Mouse (Mus musculus) hindlimb bud, embryonic 11.5 days (tissue): ENCODE data around the gene Myh10.

Source experiments
- DNase-seq: peaks from one replicate; pipeline ENCODE4 v3.0.0-alpha.2; 2012; ENCODE audit warnings: low read depth, low spot score; ENCODE audit errors: extremely low spot score

The Myh10 gene

DNA sequence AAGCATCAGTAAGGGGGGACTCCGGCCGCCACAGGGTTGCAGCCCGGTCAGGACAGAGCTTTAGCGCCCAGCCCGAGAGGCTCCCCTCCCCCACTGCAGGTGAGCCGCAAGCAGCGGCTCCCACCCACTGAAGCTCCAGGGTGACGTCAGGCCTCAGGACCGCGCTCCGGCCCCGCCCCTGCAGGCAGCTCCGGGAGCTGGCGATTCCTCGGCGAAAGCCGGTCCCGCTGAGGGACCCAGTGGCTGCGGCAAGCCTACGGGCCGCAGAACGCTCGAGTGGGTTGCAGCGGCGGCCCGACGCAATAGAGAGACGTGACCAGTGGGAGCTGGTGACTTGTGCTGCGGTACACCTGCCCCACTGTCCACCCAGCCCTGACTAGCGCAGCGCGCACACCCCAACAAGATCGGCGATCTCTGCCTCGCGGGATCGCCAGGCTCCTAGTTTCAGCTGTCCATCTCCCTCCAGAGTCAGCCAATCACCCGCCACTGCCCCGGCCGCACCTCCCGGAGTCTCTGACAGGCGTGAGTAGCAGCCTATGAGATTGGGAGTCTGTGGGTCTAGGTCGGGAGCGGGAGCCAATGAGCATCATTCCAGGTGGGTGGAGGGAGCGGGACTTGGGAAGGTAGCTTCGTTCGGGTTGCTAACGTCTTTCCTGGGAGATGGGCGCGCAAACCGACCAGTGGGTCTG is at the start of gene Myh10:
Gene Myh10, plus strand, starts transcription at position 239 of the 689 bp plus-strand sequence.
- peak; percentile 99 for DNase-seq

DNA sequence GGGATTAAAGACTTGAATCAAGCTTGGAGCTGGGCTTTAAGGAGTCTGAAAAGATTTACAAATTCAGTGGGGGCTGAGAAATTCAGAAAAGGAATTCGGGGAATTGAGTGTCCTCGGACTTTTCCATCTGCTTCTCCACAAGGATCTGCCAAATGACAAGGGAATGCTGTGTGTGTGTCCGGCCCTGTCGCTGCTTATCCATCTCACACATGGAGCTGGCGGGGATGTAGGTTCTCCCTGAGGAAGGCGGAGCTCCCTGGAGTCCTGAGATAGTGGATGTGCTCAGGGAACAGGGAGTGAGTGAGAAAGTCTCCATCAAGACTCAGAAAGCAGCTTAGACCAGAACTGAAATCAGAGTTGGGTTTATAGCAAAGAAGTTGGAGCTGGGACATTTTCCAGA is 46.6 kb upstream of the Myh10 start:
- no peak for DNase-seq

DNA sequence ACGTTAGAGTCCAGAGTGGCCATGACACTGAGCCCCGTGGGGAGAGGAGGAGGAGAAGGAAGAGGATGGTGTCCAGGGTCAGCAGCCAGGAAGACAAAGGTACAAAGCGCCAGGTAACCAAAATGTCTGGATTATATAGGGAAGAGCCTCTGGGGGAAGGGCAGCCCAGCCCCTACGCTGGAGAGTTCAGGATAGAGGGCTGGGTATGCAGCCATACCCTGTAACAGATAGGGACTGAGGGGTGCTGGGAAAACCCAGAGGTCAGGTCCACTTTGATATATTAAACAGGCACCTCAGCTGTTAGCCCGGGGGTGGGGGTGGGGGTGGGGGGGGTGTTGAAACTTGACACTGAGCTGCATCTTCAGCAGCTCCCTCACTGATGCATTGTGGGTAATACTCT is 43.6 kb upstream of the Myh10 start:
- no peak for DNase-seq

DNA sequence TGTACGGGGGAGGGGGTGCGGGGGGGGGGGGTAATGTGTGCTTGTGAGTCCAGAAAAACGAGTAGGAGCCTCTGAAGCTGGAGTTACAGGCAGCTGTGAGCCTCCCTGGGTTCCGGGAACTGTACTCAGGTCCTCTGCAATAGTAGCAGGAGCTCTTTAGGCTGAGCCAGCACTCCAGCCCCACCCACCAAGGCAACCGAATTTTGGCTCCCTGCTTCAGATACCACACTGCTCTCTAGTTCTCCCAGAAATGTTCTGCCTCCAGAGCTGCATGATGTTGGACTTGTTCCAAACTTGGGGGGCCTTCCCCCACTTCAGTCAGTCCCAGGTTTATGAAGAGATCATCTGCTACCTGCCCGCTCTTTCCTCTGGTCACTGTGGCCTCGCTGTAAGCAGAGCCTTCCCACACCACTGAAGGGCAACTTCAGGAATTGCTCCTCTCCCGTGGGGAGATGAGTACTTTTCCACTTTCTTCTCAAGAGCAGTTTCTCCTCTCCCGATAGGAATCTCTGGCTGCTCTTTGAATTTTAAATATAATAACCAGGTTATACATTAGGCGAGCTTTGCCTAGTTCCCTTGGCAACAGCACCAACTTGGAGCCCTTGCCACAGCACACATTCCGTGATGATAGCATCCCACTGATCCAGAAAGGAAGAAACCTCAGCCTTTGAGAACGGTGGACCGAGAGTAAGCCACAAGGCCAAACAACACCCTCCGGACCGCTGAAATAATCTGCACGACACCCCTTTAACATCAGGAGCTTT is 42.8 kb upstream of the Myh10 start:
- no peak for DNase-seq

DNA sequence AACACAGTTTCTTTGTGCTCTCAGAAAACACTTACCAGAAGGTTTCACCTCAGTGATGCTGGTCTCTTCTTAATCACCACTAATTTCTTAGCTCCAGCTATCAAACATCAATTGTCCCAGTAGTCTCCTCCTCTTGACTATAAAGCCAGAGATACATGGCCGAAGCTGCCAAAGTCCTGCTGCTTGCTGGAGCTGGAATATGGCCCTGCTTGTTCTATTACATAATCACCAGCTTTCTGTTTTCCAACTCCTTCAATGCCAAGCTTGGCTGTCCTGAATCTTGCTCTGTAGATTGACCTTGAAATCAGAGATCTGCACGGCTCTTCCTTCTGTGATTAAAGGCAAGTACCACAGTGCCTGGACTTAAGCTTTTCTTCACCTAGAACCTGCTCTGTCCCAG is 39.8 kb upstream of the Myh10 start:
- DNase-seq: no peak

DNA sequence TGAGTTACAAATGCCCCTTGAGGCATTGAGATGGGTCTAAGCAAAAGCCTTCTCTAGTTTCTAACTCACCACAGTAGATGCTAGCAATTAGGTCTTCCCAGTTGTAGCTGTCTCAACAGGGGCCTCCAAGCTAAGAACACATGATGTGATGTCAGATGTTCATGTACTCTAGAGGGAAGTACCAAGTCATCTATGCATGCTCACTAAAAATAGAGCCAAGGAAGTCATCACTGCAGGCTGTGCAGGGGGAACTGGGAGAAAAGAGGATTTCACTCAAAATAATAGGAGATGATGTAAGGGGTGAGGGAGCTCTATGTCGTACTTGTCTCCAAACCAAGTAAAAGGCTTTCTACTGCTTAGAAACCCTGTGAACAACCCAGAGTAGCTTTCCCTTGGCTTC is 35.8 kb upstream of the Myh10 start:
- DNase-seq: no peak

DNA sequence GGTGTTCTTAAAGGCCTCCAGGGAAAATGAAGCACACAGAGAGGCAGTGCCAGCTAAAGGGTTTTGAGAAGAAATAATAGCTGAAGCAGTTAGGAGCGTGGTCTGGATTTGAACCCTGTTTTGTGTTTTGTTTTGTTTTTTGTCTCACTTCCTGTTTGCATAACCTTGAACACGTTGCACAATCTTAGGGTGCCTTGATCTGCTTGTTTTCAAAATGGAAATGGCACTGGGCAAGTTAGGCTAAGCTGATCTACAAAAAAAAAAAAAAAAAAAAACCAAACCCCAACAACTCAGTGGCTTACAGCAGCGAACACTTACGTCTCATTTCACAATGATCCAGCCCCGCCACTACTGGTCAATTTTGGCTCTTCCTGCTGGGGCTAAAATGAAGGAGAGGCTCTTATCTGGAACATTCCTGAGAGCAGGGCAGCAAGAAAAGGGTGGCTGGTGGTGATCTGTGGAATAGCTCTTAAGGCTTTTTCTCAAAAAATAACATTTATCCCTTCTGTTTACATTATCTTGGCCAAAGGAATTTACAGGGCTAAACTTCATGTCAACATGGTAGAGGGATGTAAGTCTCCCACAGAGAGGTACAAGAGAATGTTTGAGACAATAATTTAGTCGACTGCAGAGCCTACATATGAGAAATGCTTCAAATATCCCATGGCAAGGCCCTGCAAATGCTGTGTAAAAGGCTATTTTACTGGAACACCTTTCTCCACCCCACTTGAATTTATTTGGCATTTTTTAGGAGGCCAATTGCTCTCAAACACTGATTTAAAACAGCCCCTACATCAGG is 34.3 kb upstream of the Myh10 start:
- DNase-seq: no peak

DNA sequence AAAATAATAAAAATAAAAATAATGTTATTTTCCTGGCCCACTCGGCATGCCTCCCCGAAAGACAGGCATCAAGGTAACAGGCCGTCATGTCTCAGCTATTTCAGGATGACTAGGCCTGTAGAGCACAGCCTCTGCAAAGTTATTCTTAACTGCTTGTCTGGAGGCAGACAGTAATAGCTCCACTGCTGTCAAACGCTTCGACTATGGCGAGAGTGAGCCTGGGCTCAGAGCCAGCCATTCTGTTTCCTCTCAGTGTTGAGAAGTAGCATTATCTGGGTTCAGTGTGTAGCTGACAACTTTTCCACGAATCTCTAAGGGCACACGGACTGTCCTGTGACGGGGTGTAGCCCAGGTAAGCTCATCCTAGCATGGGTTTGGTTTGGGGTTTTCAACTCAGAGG is 33.5 kb upstream of the Myh10 start:
- no peak for DNase-seq

DNA sequence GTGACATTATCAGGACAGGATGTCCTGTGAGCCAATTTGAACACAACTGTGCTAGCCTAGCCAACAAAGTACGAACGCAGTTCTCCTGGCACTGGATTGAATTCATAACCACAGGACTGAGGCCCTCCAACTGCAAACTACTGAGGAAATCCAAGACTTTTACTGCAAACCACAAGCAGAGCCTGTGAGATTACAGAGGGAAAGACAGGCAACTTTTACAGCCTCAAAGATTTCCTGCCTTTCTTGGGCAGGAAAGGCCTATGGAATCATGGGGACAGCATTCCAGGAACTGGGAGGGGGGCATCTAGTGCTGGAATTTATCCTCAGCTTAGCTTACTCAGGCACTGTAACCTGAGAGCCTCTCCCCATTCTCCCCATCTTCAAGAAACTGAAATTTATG is 26.0 kb upstream of the Myh10 start:
- no peak for DNase-seq

DNA sequence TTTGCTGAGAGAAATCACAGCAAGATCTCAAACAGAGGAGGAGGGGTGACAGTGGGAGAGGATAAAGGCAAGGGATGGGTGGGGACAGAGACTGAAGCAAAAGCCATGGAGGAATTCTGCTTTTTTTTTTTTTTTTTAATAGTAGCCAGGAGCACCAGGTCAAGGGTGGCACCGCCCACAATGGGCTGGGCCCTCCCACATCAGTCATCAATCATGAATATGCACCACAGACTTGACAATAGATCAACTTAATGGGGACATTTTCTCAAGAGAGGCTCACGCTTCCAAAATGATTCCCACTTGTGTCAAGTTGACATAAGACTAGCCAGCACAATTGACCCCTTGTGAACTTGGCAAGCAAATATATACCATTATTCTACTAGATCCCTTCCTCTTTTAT is 25.1 kb upstream of the Myh10 start:
- DNase-seq: no peak

DNA sequence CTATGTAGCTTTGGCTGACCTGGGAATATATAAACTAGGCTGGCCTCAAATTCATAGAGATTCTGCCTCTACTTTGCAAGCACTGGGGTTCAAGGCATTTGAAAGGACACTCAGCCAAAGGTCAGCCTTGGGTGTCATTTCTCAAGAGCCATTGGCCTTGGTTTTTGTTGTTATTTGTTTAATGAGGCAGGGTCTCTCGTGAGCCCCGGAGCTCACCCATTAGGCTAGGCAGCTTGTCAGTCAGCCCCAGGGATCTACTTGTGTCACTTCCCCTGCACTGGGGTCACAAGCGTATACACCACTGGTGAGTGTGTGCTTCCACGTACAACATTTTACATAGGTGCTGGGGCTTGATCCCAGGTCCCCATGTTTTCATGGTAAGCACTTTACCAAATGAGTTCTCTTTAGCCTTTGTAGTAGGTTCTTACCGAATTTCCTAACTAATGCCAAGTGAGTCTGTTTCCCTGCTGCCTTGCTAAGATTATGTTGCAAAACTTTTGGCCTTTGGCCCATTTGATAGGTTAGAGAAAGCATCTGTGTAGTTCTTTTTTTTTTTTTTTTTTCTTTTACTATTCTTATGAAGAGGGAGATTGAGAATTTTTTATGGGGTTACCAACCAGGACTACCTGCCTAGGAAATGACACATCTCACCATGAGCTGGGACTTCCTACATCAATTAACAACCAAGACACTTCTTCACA is 18.9 kb upstream of the Myh10 start:
- no peak for DNase-seq

DNA sequence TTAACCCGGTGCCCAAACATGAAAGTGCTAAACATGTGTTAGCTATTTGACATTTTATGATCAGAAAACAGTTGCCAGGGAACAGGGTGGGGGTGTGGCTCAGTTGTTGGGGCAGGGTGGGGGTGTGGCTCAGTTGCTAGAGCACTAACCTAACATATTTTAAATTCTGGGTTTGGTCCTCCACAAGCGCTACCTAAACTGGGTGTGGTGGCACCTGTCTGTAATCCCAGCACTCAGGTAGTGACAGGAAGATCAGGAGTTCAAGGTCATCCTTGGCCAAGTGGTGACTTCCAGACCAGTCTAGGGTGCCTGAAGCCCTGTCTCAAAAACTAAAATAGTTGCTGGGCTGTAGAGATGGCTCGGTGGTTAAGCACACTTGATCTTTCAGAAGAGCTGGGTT is 17.3 kb upstream of the Myh10 start:
- no peak for DNase-seq

DNA sequence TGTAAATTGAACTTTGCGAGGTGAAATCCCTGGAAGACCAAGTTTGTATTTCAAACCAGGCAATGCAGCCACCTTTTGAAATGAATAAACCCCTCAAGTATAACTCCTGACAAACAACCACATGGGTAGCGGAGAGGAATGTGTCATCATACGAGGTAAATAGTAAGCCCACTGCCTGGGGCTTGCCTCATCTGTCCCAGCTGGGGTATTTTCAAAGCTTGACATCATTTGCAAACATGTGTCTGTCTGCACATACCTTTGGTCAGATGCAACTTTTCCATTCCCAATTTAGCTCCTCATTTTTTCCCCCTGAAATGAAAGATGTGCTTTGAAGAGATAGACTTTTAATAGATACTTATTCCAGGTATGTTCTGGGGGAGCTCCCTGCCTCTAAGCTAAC is 16.7 kb upstream of the Myh10 start:
- DNase-seq: no peak

DNA sequence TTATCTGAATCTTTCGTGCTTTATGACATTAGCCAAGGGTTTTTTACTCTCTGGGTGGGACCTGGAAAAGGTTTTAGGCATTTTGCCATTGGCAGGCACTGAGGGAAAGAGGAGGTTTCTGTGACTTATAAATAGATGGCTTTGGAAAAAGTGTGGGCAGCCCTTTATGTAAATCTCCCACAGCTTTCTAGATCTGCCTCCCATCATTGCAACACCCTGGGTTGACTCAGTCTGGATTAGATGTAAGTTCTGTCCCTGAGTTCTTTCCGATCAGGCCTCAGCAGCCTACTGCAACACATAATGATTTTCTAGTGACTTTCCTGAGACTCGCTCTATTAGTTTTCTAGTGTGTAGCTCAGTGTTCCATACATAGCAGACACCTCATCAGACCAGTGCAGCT is 16.1 kb upstream of the Myh10 start:
- DNase-seq: no peak

DNA sequence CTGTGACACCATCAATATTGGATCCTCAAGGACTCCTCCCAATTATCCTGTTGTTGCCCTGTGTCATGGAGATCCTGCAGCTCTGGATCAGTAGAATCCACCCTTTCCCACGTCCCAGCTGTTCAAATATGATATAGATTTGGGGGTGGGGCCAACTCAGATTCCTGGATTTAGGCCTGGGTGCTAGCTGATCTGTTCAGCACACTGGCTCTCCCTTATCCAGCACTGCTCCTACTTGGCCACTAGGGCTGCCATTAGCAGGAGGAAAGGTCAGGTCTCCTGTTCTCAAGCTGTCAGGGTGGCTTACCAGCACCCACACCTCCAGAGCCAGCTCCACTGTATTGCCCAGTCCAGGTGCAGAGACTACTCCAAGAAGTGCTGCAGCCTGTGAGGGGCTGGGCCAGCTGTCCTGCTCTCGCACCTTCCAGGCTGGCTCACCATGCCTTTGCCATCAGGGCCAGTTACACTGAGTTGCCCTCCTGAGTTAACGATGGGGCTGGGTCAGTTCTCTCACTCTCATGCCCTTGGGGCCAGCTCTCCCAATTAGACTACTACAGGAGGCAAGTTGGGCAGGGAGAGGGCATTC is 10.0 kb upstream of the Myh10 start:
- no peak for DNase-seq

DNA sequence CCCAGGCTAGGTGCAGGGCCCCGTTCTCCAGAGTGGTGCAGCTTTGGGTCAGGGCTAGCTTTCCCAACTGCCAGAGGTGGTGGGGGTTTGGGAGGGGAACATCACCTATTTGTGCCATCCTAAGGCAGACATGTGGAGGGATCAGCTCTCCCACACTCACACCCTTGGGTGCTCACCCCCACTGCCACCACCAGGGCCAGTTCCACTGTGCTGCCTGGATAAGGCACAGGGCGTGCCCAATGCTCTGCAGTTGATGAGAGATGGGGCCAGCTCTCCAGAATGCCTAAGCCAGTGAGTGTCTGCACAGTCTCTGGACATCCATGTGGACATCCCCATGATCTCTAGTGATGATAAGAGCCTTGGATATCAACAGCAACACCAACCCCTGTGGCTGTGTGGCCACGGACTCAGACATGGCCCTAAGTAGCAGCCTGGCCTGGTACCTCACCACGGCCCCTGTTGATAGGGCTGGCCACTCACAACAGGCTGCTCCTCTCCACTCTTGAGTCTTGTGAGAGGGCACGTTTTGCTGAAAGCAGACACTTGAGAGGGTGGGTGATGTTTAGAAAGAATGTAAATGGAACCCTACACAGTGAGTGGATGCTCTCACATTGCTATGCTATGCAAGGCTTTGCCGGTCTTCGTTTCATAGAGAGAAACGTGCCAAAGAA is 9.1 kb upstream of the Myh10 start:
- no peak for DNase-seq

DNA sequence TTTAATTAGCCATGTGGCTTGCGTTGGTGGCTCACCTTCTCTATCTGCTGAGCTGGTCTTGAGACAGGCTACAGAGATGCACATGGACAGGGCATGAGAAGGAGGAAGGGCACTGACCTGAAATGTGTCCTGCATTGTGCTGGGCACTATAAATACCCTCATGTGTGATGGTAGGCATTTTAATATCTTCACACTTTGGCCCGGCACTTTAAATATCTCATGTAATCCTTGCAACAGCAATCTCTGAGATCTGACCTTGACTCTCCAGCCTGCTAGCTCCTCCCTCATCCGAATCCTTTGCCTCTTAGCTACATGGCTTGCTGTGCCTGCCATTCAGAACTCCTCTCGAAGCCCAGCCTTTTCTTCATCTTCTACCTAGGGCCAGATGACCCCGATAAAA is 5.4 kb upstream of the Myh10 start:
- DNase-seq: no peak

DNA sequence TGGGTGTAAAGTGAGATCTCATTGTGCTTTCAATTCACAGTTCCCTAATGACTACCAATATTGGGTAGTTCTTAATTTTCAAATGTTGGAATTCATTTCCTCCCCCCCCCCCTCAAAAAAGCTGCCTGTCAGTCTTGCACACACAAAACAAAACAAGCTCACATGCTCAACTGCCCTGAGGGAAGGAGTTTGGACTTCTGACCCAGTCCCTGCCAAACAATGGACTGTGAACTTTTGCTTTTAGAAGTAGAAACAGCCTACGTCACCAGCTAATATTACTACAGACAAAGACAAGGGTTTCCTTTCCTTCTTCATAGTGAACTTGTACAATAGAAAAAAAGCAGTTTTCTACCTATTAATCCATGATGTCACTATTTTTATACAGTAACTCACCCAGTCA is 2.1 kb upstream of the Myh10 start:
- no peak for DNase-seq

DNA sequence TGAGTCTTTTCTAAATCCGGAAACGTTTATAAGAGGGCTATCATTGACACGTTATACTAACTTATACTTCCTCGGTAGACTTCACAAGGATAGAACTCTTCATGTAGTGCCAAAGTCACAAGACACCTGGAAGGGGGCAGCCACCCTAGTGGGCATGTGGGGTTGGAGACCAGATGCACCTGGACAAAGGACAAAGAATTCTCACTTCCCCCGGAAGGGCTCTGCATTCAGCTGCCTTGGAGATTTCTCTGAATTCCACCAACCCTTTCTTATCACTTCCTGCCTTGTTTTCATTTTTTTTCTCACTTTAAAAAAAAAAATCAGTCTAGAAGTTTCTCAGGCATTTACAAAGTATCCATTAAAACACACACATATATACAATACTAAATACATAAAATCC is 894 bp upstream of the Myh10 start:
- no peak for DNase-seq

DNA sequence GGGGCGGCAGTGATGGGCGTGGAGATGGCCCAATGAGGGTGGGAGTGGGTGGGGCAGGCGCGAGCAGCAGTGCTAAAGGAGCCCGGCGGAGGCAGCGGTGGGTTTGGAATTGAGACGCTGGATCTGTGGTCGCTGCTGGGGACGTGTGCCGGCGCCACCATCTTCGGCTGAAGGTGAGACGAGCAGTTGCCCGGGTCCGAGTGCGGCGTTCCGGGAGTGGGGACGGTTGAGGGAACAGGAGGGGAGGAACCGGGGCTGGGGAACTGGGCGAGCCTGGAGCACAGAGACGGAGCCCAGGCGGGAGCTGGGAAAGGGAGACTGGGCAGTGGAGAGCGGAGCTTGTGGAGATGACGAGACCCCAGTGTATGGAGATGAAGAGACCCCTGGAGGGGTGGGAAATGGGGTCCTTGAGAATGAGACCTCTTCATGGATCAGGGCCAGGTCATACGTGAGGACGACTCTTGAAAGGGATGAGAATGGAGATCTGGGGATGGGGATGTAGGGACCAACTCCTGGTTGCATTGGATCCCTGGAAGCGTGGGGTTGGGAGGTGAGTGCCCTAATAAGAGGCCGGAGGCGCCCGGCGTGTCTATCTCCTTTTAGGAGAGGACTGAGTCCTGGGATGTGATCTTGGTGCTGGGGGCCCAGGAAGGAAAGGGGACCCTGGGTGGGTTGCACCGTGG is 792 bp downstream of the Myh10 start:
- DNase-seq: no peak
